Mouse (Mus musculus) lung, adult 2 months (tissue): ENCODE results near the gene Cog4.

Source experiments
- CTCF ChIP-seq: fragments of 200-500 bp; IDR thresholded peaks from 2 replicates; pipeline ENCODE4 v1.5.1; 2011; ENCODE audit warnings: mild to moderate bottlenecking, low read length, control low read depth; ENCODE audit not compliant: insufficient read depth
- POLR2A ChIP-seq: fragments of 200-500 bp; IDR thresholded peaks from 2 replicates; pipeline ENCODE4 v1.6.1; 2011; ENCODE audit warnings: low read depth, mild to moderate bottlenecking, control low read depth, low read length, borderline replicate concordance; ENCODE audit errors: extremely low read depth

- TF ChIP-seq CTCF (no peak), POLR2A (no peak)
Measured at GRCm38 (mm10) chr8:110889904-110890470, 43.6 kb downstream of the Cog4 start.
